Mouse (Mus musculus) macrophage (primary cell): ENCODE data around the gene Dock7. TPM values are rescaled to one million over a fixed set of nuclear protein-coding genes. Genes with fewer than 3 reads are reported as not detected.

Experiments
- H3K27ac ChIP-seq: fragments of 350-480 bp; formaldehyde crosslinking; 2 replicates; pipeline ENCODE4 v1.9.0; 2021
- H3K36me3 ChIP-seq: fragments of 350-480 bp; formaldehyde crosslinking; 2 replicates; pipeline ENCODE4 v1.9.0; 2021; ENCODE audit errors: inconsistent target
- H3K4me3 ChIP-seq: fragments of 350-480 bp; formaldehyde crosslinking; 2 replicates; pipeline ENCODE4 v1.9.0; 2021; ENCODE audit errors: inconsistent target
- H3K79me2 ChIP-seq: fragments of 350-480 bp; formaldehyde crosslinking; 2 replicates; pipeline ENCODE4 v1.9.0; 2021; ENCODE audit errors: inconsistent target
- WGBS: methylation state at CpG from one replicate; pipeline ENCODE4 v1.1.7; 2026; ENCODE audit warnings: inconsistent platforms; ENCODE audit not compliant: missing documents; 5-methylcytosine and 5-hydroxymethylcytosine counted together
- polyA plus RNA-seq: library from polyadenylated mRNA; stranded (reverse); fragments of 250-400 nt; gene quantifications from 3 replicates; pipeline ENCODE4 v1.2.4, GENCODE M21; 2018; ENCODE audit warnings: inconsistent platforms

Gene Dock7
- polyA plus RNA-seq, 1 experiment from 2014 or later, result 56.3 TPM

DNA sequence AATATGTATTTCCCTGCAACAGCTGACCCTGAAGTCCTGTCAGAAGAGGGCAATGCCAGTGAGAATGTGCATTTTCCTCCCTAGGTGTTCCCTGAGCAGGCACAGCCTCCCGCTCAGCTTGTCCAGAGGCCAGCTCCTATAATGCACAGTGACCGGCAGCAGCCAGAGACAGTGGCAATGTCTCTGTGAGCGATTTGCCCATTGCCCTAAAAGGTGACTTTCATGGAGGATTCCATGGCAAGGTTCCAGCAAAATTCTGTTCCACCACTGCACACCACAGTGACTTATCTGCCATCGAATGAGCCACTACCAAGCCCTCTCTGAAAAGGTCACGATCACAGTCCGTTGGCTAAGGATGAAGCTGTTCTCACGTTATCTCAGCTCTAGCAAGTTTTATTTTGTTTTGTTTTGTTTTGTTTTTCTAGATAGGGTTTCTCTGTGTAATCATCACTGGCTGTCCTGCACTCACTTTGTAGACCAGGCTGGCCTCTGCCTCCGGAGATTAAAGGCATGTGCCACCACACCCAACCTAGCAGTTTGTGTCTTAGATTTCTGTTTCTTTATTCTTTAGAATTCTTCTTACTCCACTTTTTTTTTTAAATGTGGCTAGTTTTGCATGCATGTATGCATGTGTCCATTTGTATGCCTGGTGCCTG lies 17.4 kb upstream of the Dock7 start:
- Histone ChIP-seq H3K36me3 (no peaks in the 10 kb centered on the region), H3K4me3 (no peak overlapping the region), H3K79me2 (no peaks in the 10 kb centered on the region), H3K27ac (no peak overlapping the region)
- WGBS, result 93% methylated on average over 8 of the region's 8 CpGs

DNA sequence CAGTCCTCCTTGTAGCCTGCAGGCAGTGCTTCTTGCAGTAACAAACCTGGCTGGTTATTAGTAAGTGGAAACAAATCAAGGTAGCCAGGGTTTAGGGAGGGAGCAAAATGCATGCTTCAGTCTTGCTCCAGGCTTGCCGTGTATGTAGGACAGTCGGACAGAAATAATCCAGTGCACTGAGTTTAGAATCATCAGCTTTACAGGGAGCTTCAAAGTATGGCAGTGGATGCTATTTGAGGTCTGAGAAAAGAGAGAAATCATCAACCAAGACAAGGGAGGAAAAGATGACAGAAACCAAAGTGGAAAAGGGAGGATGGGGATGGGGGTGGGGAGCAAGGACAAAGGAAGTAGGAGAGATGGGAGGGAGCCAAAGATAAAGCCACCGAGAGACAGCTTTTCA lies 13.8 kb upstream of the Dock7 start:
- Histone ChIP-seq H3K4me3 (no peak overlapping the region), H3K36me3 (no peaks in the 10 kb centered on the region), H3K27ac (no peak overlapping the region), H3K79me2 (no peaks in the 10 kb centered on the region)
- WGBS, result 90% methylated on average over 3 of the region's 3 CpGs

DNA sequence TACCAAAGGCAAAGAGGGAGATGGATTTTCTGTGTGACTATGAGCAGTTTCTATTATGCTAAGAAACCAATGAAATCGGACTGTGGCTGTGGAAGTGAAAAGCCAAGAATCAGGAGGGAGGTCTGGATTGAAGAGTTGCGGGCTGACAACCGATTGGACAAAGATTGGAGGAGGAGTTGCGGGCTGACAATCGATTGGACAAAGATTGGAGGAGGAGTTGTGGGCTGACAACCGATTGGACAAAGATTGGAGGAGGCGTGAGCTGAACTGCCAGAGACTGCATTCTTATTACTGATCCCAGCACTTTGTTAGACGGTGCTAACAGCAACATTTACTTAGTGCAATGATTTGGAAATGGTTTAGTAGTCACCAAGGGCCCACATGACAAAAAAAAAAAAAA lies 12.6 kb upstream of the Dock7 start:
- 95% methylated on average over 8 of the region's 8 CpGs for WGBS

DNA sequence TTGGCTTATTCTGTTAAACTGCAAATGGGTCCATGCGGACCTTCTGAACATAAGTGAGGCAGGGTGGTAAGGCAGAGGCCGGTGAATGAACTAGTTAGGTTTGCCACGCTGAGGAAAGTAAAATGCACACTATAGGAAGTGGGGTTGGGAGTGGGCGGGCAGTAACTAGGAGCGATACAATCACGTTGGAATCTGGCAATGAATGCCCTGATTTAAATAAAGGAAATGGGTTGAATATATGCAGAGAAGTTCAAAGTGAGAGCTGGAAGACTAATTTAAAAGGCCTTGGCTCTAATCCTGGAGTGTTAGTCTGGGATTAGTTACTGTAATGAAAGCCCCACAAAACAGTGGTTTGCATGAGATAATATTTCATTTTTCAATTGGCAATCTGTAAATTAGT lies 12.0 kb upstream of the Dock7 start:
- no peak overlapping the region for H3K4me3 ChIP-seq
- no peaks in the 10 kb centered on the region for H3K36me3 ChIP-seq
- no peaks in the 10 kb centered on the region for H3K79me2 ChIP-seq
- H3K27ac ChIP-seq, result no peak overlapping the region
- WGBS, result 52% methylated on average over 6 of the region's 6 CpGs

More for the DNA sequence above, 12.6 kb upstream of the Dock7 start:
- H3K27ac ChIP-seq, result no peak overlapping the region
- no peaks in the 10 kb centered on the region for H3K79me2 ChIP-seq
- H3K4me3 ChIP-seq, result no peak overlapping the region
- H3K36me3 ChIP-seq, result no peaks in the 10 kb centered on the region

DNA sequence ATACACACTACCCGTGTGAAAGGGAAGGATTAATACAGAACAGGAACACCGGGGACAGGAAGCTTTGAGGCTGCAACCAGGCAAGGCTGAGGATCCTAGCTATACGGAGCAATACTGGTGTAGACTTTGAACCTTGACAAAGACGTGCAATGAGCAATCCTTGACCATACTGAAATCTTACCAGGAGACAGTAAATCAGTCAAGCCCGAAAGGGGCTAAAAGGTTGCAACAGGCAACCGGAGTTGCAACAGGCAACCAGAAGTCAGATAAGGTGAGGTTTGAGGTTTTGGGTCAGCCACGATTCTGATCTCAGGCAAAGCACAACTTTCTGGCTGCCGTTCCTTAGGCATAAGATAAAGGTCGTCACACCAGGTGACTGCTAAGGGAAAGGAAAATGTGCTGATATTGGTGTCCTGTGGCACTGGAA lies 10.5 kb upstream of the Dock7 start:
- Histone ChIP-seq H3K79me2 (no peaks in the 10 kb centered on the region), H3K36me3 (no peaks in the 10 kb centered on the region), H3K4me3 (no peak overlapping the region), H3K27ac (no peak overlapping the region)
- WGBS, result 13% methylated on average over 9 of the region's 9 CpGs

DNA sequence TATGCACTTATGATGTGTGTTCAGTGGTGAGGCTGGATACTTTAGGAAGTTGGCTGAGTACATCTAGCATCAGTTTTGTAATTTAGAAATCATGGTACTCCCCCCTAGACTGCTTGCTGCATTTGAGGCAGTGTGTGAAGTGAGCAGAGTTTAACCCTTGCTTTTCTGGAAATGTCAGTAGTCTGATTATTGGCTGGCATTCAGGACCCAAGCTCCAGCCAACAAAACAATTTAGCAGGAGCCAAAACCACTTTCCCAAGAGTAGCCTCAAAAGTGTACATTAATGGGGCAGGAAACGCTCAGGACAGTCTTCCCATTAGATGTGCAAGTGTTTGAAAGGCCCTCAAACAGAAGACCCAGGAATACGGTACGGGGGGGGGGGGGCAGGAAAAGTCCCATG lies 2.8 kb upstream of the Dock7 start:
- peaks cover 16% of the 10 kb centered on the region for H3K79me2 ChIP-seq
- no peak overlapping the region for H3K4me3 ChIP-seq
- 88% methylated on average over 3 of the region's 3 CpGs for WGBS
- H3K27ac ChIP-seq, result no peak overlapping the region
- H3K36me3 ChIP-seq, result no peaks in the 10 kb centered on the region

DNA sequence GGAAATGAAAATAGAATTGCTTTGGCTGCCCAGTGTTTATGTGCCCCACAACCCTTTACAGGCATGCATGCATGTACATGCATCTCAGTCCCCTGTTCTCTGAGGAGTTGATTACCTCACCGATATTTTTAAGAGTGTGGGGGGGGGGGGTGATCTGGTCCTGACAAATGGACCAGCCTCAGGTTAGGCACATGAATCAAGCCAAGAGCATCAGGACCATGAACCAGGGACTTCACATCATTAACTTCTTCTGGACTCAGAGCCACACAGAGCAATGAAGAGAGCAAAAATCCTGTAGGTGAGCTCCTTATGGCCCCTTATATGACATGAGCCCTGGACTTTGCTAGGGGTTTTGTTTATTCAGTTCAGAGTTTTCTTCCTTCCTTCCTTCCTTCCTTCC lies 2.1 kb upstream of the Dock7 start:
- 80% methylated on average over 1 of the region's 1 CpGs for WGBS
- Histone ChIP-seq H3K79me2 (peaks cover 24% of the 10 kb centered on the region), H3K36me3 (no peaks in the 10 kb centered on the region), H3K27ac (no peak overlapping the region), H3K4me3 (no peak overlapping the region)

DNA sequence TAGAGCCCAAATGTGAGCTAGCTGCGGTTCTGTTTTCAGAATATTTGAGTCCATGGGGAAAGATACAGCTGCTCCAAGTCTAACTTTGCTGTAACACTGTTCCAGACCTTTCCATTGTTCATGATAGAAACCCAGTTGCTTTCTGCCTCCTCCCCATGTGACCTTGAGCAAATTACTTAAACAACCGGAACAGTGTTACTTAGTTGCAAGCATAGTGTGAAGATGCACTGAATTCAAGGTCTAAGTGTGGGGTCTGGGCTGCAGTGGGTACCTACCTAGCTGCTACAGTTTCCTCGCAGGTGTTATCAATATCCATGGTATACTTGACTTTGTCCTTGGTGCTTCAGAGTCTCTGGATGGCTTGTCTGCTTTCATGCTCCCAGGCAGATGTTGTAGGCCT lies 1.3 kb upstream of the Dock7 start:
- 95% methylated on average over 3 of the region's 3 CpGs for WGBS
- Histone ChIP-seq H3K27ac (no peak overlapping the region), H3K79me2 (peaks cover 31% of the 10 kb centered on the region), H3K36me3 (no peaks in the 10 kb centered on the region), H3K4me3 (no peak overlapping the region)

DNA sequence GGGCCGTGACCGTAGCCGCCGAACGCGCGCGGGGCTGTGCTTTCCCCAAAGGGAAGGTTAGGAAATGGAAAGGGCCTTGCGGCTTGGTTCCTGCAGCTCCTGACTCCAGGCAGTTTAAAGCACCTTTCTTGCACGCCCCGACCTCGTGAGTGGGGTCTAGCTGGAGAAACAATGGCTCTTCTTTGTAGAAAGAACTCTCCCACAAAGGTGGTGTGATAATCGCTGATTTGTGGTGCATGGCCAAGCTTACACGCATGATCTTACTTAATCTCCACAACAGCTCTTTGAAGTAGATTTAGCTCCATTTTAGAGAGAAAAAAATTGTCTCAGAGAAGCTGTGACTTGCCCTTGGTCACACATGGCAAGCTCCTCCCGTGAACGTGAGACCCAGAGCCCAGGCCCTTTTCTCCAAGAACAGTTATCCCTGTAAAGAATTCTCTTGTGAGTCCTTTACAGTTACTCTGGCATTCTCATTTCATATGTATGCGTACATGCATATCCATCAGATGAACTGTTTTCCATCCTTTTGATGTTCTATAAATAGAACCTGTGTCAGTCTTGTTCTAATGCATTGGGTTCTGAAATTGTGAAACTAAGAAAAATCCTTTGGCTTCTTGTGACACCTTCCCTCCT lies 524 bp upstream of the Dock7 start:
- 18% methylated on average over 17 of the region's 17 CpGs for WGBS
- Histone ChIP-seq H3K79me2 (peaks cover 40% of the 10 kb centered on the region), H3K27ac (no peak overlapping the region), H3K36me3 (no peaks in the 10 kb centered on the region), H3K4me3 (peak overlapping the region; percentile 24; the same call in 1 of the 2 replicates)

DNA sequence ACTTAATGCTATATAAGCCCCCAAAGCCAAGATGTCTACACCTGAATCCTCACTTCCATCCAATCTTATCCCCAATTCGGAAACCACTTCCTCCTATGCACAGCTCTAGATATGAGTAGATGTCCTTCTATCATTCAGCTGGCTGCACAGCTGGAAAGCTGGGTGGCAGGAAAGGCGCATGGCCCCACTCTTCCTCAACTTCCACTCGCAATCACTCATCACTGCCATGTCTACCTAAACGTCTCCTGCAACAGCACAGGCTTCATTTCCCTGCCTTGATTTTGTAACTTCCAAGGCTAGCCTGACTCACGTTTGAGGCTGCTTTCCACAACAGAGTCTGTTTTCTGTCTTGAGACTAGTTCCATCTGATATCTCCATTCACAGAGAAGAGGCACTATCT lies 1.7 kb downstream of the Dock7 start:
- Histone ChIP-seq H3K36me3 (no peaks in the 10 kb centered on the region), H3K27ac (no peak overlapping the region), H3K4me3 (no peak overlapping the region), H3K79me2 (peaks cover 61% of the 10 kb centered on the region)
- WGBS, result 58% methylated on average over 5 of the region's 5 CpGs

DNA sequence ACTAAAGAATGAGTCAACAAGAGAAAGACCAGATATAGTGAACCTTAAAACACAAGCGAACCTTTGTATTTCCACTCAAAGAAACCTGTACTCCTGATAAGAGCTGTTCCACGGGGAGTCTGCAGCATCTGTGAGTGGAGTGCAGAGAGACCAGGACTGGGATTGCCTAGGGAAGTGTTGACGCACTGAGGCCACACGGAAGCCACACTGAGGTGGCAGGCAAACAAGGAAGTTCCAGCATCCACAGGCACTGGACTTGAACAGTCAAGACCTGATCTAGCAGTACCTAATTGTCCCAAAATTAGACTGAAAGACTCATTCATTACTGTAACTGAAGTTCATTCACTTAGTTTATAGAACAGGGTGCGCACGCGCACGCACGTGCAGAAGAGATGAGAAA lies 4.9 kb downstream of the Dock7 start:
- H3K79me2 ChIP-seq, result peaks cover 94% of the 10 kb centered on the region
- H3K4me3 ChIP-seq, result no peak overlapping the region
- no peaks in the 10 kb centered on the region for H3K36me3 ChIP-seq
- WGBS, result 80% methylated on average over 9 of the region's 9 CpGs
- H3K27ac ChIP-seq, result no peak overlapping the region

DNA sequence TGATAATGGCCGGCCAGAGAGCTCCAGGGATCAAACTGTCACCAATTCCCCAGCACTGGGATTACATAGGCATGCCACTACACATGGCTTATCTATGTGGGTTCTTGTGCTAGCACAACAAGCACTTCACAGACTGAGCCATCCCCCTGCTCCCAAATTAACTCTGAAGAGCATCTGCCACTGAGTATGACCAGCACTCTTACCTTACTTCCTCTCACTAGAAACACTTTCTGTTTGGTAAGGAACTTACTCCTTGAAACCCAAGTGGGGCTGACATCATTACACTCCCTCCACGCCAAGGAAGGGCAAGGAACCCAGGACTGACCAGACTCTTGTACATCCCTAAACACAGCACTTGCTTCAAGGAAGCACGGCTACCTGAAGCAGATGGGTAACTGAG lies 9.0 kb downstream of the Dock7 start:
- Histone ChIP-seq H3K79me2 (peaks cover 100% of the 10 kb centered on the region), H3K36me3 (no peaks in the 10 kb centered on the region), H3K4me3 (no peak overlapping the region), H3K27ac (no peak overlapping the region)
- WGBS, result 68% methylated on average over 3 of the region's 3 CpGs

DNA sequence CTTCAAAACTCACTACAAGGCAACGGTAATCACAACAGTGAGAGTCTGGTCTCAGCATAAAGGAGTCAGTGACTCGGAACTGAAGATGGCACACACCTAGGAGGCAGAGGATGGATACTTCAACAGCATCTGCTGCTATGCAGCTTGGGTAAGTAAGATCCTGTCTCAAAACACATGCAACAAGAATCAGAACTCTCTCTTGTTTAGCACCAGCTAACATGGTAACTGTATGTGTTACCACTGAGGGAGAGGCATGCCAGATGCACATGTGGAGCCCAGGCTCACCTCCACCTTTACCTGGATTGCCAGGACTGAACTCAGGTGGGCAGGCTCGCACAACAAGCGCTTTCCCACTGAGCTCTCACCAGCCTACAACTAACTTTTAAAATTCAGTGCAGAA lies 11.9 kb downstream of the Dock7 start:
- H3K79me2 ChIP-seq, result peaks cover 92% of the 10 kb centered on the region
- no peak overlapping the region for H3K4me3 ChIP-seq
- WGBS, result 90% methylated on average over 4 of the region's 4 CpGs
- H3K27ac ChIP-seq, result no peak overlapping the region
- H3K36me3 ChIP-seq, result no peaks in the 10 kb centered on the region

DNA sequence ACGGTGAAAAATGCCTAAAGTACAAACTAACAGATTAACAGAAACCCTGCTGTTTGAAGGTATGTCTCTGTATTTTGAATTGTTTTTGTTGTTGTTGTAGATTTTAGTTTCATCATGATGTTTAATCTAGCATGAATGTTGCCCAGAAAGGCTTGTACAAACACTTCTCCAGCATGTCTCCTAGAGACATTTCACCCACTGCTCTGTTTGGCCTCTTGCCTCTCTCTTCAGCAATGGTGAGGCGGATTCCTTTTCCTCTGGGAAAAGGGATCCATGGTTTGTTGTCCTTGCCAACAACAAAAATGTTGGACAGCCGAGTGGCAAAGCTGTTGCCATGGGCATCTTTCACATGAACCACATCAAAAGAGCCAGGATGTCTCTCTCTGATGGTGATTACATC lies 17.9 kb downstream of the Dock7 start:
- WGBS, result 96% methylated on average over 3 of the region's 3 CpGs
- H3K79me2 ChIP-seq, result peaks cover 45% of the 10 kb centered on the region
- no peak overlapping the region for H3K4me3 ChIP-seq
- no peak overlapping the region for H3K27ac ChIP-seq
- H3K36me3 ChIP-seq, result no peaks in the 10 kb centered on the region

DNA sequence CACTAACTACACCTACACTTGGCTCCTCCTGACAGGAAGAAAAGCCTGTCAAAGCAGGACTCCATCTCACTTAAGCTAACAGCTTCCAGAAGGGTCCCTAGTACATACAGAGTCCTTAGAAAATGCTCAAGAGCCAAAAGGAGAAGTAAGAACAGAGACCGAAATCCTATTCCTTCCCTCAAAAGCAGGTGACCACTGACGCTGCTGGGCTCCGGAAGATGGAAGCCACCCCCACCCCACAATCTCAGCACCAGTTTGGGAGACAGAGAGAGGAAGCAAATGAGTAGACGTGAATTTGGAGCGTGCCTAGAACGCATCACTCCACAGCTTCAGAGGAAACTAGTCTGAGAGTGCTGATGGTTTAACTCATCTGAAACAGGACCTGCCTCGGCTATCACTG lies 20.0 kb downstream of the Dock7 start:
- WGBS, result 15% methylated on average over 6 of the region's 7 CpGs
- Histone ChIP-seq H3K79me2 (peaks cover 26% of the 10 kb centered on the region), H3K36me3 (no peaks in the 10 kb centered on the region), H3K27ac (no peak overlapping the region), H3K4me3 (no peak overlapping the region)

DNA sequence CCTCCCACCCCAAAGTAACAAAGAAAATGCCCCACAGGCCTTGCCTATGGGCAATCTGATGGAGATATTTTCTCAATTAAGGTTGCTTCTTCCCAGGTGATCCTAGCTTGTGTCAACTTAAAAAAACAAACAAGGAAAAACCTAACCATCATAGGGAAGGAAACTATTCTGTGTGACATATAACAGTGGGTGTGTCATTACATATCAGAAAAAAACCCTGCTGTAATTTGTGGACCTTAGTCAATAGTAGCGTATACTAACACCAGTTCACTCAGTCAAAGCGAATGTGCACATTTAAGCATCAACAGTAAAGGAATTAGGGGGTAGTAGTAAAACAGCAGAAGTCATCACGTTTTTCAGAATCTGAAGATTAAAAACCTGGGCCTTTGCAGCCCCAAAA lies 28.9 kb downstream of the Dock7 start:
- peaks cover 8% of the 10 kb centered on the region; the same call in 1 of the 2 replicates for H3K79me2 ChIP-seq
- H3K27ac ChIP-seq, result no peak overlapping the region
- no peak overlapping the region for H3K4me3 ChIP-seq
- H3K36me3 ChIP-seq, result no peaks in the 10 kb centered on the region
- WGBS, result 94% methylated on average over 3 of the region's 3 CpGs
